Mouse (Mus musculus) right cerebral cortex, postnatal 4 days (tissue): ENCODE results near the gene Accsl.

ENCODE experiments used
- DNase-seq: peaks from one replicate; pipeline ENCODE4 v3.0.0-alpha.2; 2022

Gene Accsl

DNA sequence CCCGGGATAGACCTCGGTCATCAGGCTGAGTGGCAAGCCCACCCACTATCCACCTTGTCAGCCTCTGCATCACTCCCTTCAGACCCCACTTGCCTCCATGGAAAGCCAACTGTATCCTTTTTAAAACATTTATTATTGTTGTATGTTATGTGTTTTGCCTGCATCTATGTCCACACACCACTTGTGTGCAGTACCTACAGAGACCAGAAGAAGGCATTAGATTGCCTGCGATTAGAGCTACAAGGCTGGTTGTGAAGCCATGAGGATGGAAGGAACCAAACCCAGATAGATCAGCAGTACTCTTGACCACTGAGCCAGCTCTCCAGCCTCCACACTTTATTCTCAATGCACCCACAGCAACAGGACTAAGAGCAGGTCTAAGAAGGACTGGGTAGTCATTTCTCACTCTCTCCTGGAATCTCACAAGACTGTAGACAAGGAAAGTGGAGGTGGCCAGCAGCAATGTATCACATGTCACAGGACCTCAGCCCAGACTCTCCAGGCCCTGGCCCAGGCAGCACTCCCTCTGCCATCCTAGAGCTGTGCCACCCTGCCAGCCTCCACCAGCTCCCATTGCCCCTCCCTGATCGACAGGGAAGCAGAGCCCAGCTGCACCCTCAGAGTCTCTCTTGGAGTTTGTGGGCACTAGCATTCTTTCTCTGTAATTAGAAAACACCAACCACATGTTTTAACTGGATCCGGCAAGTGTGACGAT is 62.3 kb downstream of the Accsl start:
- no peak for DNase-seq

DNA sequence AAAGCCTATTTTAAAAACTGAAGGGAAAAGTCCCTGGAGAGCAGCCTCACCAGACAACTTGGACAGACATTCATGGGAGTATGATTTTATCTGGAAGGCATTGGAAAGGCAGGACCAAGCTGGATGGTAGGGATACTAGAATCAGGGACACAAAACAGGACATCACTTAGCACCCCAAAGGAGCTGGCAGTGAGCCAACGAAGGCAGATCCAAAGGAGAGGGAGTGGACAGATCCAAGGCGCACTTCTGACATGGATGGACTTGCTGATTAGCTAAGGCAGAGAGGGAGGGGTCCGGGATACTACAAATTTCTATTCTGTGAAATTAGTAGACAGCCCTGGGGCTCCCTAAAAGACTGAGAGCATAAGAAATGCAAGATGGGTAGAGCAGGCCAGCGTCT is 63.4 kb downstream of the Accsl start:
- no peak for DNase-seq
